Mouse (Mus musculus) layer of hippocampus, postnatal 14 days (tissue): ENCODE data around the gene Gart. TPM values are rescaled to one million over a fixed set of nuclear protein-coding genes. Genes with fewer than 3 reads are reported as not detected.

Experiments
- total RNA-seq, 2 experiments: library from RNA; stranded (reverse); gene quantifications; 2 replicates each; pipeline ENCODE4 v1.2.3; 2021

The Gart gene
- total RNA-seq, 2 experiments from 2014 or later: 45.7 to 56.7 TPM

Other genes starting within 250 kb of the Gart start
- gene Il10rb, start 240.8 kb downstream of the Gart start, total RNA-seq: 10 to 100 TPM in 1 of 2 experiments, 1 to 10 TPM in 1; 7.1 to 10.3 TPM
- 10 to 100 TPM; 59.9 to 66.3 TPM for gene Ifnar1, start 161.7 kb downstream of the Gart start, total RNA-seq
- 10 to 100 TPM; 82.4 to 87.0 TPM for gene Ifngr2, start 99.9 kb downstream of the Gart start, total RNA-seq
- 100 to 1,000 TPM; 126 to 142 TPM for gene Tmem50b, start 49.2 kb downstream of the Gart start, total RNA-seq
- 1 to 10 TPM; 5.0 to 6.5 TPM for gene Dnajc28, start 27.9 kb downstream of the Gart start, total RNA-seq
- 100 to 1,000 TPM; 224 to 256 TPM for gene Son, start 554 bp upstream of the Gart start, total RNA-seq
- 10 to 100 TPM; 24.6 TPM for gene Donson, start 41.8 kb upstream of the Gart start, total RNA-seq
- gene Cryzl1, start 82.0 kb upstream of the Gart start, total RNA-seq: 10 to 100 TPM; 79.2 to 87.5 TPM
- 100 to 1,000 TPM; 155 to 157 TPM for gene Itsn1, start 82.3 kb upstream of the Gart start, total RNA-seq